Mouse (Mus musculus): Measurements from ENCODE around the gene Pigk.
"Not testable (repeated sequence)": the region's sequence is repeated elsewhere in the genome, so short reads cannot be mapped to it uniquely, and the experiment has no call there.

The Pigk gene

GRCm38 (mm10) chr3:152713991-152714902 lies at the start of gene Pigk:
TSS of gene Pigk (plus strand) at chr3:152714100.
- peak; percentile 90 to 93 for DNase-seq (ENCODE audit: low spot score in 2 of 2)

- DNase-seq (ENCODE audit: low spot score in 2 of 2) = no peak
Measured at GRCm38 (mm10) chr3:152666991-152667355, 46.9 kb upstream of the Pigk start.

GRCm38 (mm10) chr3:152667356-152668211 lies 46.3 kb upstream of the Pigk start:
- DNase-seq (ENCODE audit: low spot score in 2 of 2) = no peak

- DNase-seq (ENCODE audit: low spot score in 2 of 2) = no peak
Measured at GRCm38 (mm10) chr3:152668239-152668638, 45.7 kb upstream of the Pigk start, which contains the start of gene Ak5. TSS of gene Ak5 (minus strand) at chr3:152668360.

- DNase-seq (ENCODE audit: low spot score in 2 of 2) = no peak
Measured at GRCm38 (mm10) chr3:152668793-152669192, 45.1 kb upstream of the Pigk start.

- DNase-seq (ENCODE audit: low spot score in 2 of 2) = no peak
Measured at GRCm38 (mm10) chr3:152669783-152670182, 44.1 kb upstream of the Pigk start.

- DNase-seq (ENCODE audit: low spot score in 2 of 2) = no peak
Measured at GRCm38 (mm10) chr3:152674663-152675062, 39.2 kb upstream of the Pigk start.

- no peak for DNase-seq (ENCODE audit: low spot score in 2 of 2)
Measured at GRCm38 (mm10) chr3:152688532-152688931, 25.4 kb upstream of the Pigk start.

- no peak for DNase-seq (ENCODE audit: low spot score in 2 of 2)
Measured at GRCm38 (mm10) chr3:152689105-152689504, 24.8 kb upstream of the Pigk start.

- no peak for DNase-seq (ENCODE audit: low spot score in 2 of 2)
Measured at GRCm38 (mm10) chr3:152694950-152695349, 18.9 kb upstream of the Pigk start.

GRCm38 (mm10) chr3:152698017-152698416 lies 15.9 kb upstream of the Pigk start:
- DNase-seq (ENCODE audit: low spot score in 2 of 2) = no peak

GRCm38 (mm10) chr3:152699261-152699660 lies 14.6 kb upstream of the Pigk start:
- DNase-seq (ENCODE audit: low spot score in 2 of 2) = no peak

- not testable (repeated sequence) for DNase-seq (ENCODE audit: low spot score in 2 of 2)
Measured at GRCm38 (mm10) chr3:152701536-152701935, 12.4 kb upstream of the Pigk start.

GRCm38 (mm10) chr3:152702274-152702843 lies 11.5 kb upstream of the Pigk start:
- no peak for DNase-seq (ENCODE audit: low spot score in 2 of 2)

GRCm38 (mm10) chr3:152705826-152706225 lies 8.1 kb upstream of the Pigk start:
- DNase-seq (ENCODE audit: low spot score in 2 of 2) = no peak

- no peak for DNase-seq (ENCODE audit: low spot score in 2 of 2)
Measured at GRCm38 (mm10) chr3:152706901-152707300, 7.0 kb upstream of the Pigk start.

GRCm38 (mm10) chr3:152707321-152707823 lies 6.5 kb upstream of the Pigk start:
- DNase-seq (ENCODE audit: low spot score in 2 of 2) = no peak

- DNase-seq (ENCODE audit: low spot score in 2 of 2) = no peak
Measured at GRCm38 (mm10) chr3:152709936-152710335, 4.0 kb upstream of the Pigk start.

- DNase-seq (ENCODE audit: low spot score in 2 of 2) = no peak
Measured at GRCm38 (mm10) chr3:152712957-152713356, 943 bp upstream of the Pigk start.

- no peak for DNase-seq (ENCODE audit: low spot score in 2 of 2)
Measured at GRCm38 (mm10) chr3:152721301-152721700, 7.4 kb downstream of the Pigk start.

GRCm38 (mm10) chr3:152722836-152723235 lies 8.9 kb downstream of the Pigk start:
- no peak for DNase-seq (ENCODE audit: low spot score in 2 of 2)

- DNase-seq (ENCODE audit: low spot score in 2 of 2) = no peak
Measured at GRCm38 (mm10) chr3:152724446-152724845, 10.5 kb downstream of the Pigk start.
